Mouse (Mus musculus) hindbrain, embryonic 12.5 days (tissue): ENCODE measurements around the gene Slc25a33. TPM values are rescaled to one million over a fixed set of nuclear protein-coding genes. Genes with fewer than 3 reads are reported as not detected.

ENCODE experiments used
- ATAC-seq: fragments of 200-750 bp; cut with Nextera tagmentation; 2 replicates; pipeline ENCODE4 v1.8.0; 2017; ENCODE audit warnings: moderate TSS enrichment; ENCODE audit not compliant: low FRiP score
- H3K27ac ChIP-seq: fragments of 300-500 bp; sonication (generic); 2 replicates; pipeline ENCODE4 v1.5.1; 2016; ENCODE audit warnings: mild to moderate bottlenecking
- H3K27me3 ChIP-seq: fragments of 300-500 bp; sonication (generic); 2 replicates; pipeline ENCODE4 v1.6.1; 2016; ENCODE audit warnings: mild to moderate bottlenecking
- H3K36me3 ChIP-seq: fragments of 300-500 bp; sonication (generic); 2 replicates; pipeline ENCODE4 v1.6.1; 2016; ENCODE audit warnings: mild to moderate bottlenecking
- H3K4me1 ChIP-seq: fragments of 300-500 bp; sonication (generic); 2 replicates; pipeline ENCODE4 v1.6.1; 2016
- H3K4me2 ChIP-seq: fragments of 300-500 bp; sonication (generic); replicated peaks from 2 replicates; pipeline ENCODE4 v1.6.1; 2016; ENCODE audit warnings: mild to moderate bottlenecking
- H3K4me3 ChIP-seq: fragments of 300-500 bp; sonication (generic); 2 replicates; pipeline ENCODE4 v1.5.1; 2016; ENCODE audit warnings: mild to moderate bottlenecking
- H3K9ac ChIP-seq: fragments of 300-500 bp; sonication (generic); 2 replicates; pipeline ENCODE4 v1.6.1; 2016; ENCODE audit warnings: mild to moderate bottlenecking, moderate library complexity
- H3K9me3 ChIP-seq: fragments of 300-500 bp; sonication (generic); replicated peaks from 2 replicates; pipeline ENCODE4 v1.6.1; 2016; ENCODE audit warnings: mild to moderate bottlenecking
- WGBS: fragments of 180-500 bp; shearing (Covaris S2); methylation state at CpG from one replicate; pipeline ENCODE4 v1.1.7; 2016; 5-methylcytosine and 5-hydroxymethylcytosine counted together
- microRNA-seq: library from miRNA; unstranded; fragments of <30 nt; microRNA quantifications from one replicate; pipeline ENCODE4, GENCODE M21; 2017
- polyA plus RNA-seq: library from polyadenylated mRNA; unstranded; fragments of >200 nt; fragmentation: Nextera tagmentation; extraction: Ambion mirVana; gene quantifications from 2 replicates; pipeline ENCODE4 v1.2.1, GENCODE M21; 2016

The Slc25a33 gene
- polyA plus RNA-seq, 1 experiment from 2014 or later, result 18.8 TPM

GRCm38 (mm10) chr4:149698197-149698821 is 75.8 kb downstream of the Slc25a33 start:
- H3K4me2 ChIP-seq, result peak overlapping the region; percentile 67
- 2% methylated on average over 35 of the region's 35 CpGs for WGBS
- H3K27ac ChIP-seq, result no peak overlapping the region
- peaks cover 34% of the 10 kb centered on the region for H3K27me3 ChIP-seq
- H3K36me3 ChIP-seq, result no peaks in the 10 kb centered on the region
- H3K9ac ChIP-seq, result peak overlapping the region; percentile 54
- ATAC-seq, result peak; percentile 77
- no peaks in the 10 kb centered on the region for H3K9me3 ChIP-seq
- peaks cover 8% of the 10 kb centered on the region; the same call in 1 of the 2 replicates for H3K4me1 ChIP-seq
- peak overlapping the region; percentile 39 for H3K4me3 ChIP-seq

GRCm38 (mm10) chr4:149697506-149698196 is 76.4 kb downstream of the Slc25a33 start:
- ATAC-seq, result no peak
- H3K9me3 ChIP-seq, result no peaks in the 10 kb centered on the region
- H3K27me3 ChIP-seq, result peaks cover 34% of the 10 kb centered on the region
- WGBS, result 13% methylated on average over 15 of the region's 15 CpGs
- no peak overlapping the region for H3K27ac ChIP-seq
- peak overlapping the region; percentile 67 for H3K4me2 ChIP-seq
- no peaks in the 10 kb centered on the region for H3K36me3 ChIP-seq
- peak overlapping the region; percentile 39 for H3K4me3 ChIP-seq
- peak overlapping the region; percentile 54 for H3K9ac ChIP-seq
- peaks cover 8% of the 10 kb centered on the region; the same call in 1 of the 2 replicates for H3K4me1 ChIP-seq

DNA sequence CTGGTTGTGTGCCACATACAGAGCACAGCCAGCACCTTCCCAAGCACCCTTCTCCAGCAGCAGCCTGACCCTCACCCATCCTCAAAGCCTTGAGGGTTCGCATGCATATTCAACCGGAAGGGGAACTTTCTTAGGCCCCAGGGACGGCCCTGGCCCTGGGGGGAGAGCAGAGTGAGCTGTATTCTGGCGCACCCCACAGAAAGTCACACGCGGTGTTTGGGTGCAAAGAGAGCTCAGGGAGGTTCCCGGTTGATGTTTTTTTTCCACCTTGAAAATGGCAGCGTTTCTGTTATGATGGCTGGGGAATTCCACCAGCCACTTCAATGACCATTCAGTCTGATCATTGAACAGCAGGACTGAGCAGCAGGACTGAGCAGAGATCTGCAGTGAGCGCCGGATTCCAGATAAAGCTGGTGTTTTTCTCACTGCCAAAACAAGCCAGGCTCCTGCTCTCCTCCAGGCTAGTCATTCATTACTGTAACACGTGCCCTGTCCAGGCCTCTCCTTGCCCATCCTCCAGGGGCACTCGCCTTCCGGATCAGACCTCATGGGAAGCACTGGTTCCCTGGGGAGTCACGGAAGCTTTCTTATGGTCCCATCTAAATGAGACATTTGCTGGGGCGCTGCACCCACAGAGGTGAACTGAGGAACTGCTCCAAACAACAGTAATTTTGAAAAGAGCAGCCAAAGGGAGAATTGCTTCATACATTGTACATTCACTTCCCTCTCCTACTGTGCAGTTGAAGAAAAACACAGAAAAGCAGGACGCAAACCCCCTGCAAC is 77.7 kb downstream of the Slc25a33 start:
- H3K9ac ChIP-seq, result no peak overlapping the region
- peaks cover 34% of the 10 kb centered on the region for H3K27me3 ChIP-seq
- no peak overlapping the region for H3K4me2 ChIP-seq
- H3K36me3 ChIP-seq, result no peaks in the 10 kb centered on the region
- no peaks in the 10 kb centered on the region for H3K9me3 ChIP-seq
- H3K4me1 ChIP-seq, result peaks cover 8% of the 10 kb centered on the region; the same call in 1 of the 2 replicates
- H3K4me3 ChIP-seq, result no peak overlapping the region
- 36% methylated on average over 16 of the region's 16 CpGs for WGBS
- no peak overlapping the region for H3K27ac ChIP-seq
- ATAC-seq, result no peak

Small RNA genes within 50 kb of the gene (microRNA-seq; reads per million reads assigned to microRNA genes)
- not detected for gene Gm47301

Other genes with a start within 250 kb of the Slc25a33 start
- 135 and 138 TPM in 2 replicates for gene Clstn1, start 187.8 kb downstream of the Slc25a33 start, polyA plus RNA-seq
- 16.9 and 19.6 TPM in 2 replicates for gene Pik3cd, start 71.7 kb downstream of the Slc25a33 start, polyA plus RNA-seq
- gene Tmem201, start 36.2 kb downstream of the Slc25a33 start, polyA plus RNA-seq, result 39.6 and 39.7 TPM in 2 replicates
- gene Spsb1, start 180.8 kb upstream of the Slc25a33 start, polyA plus RNA-seq, result 15.5 and 17.8 TPM in 2 replicates
- gene H6pd, start 234.7 kb upstream of the Slc25a33 start, polyA plus RNA-seq, result 5.4 and 5.8 TPM in 2 replicates